ENCODE assay signal across 20 mouse cellular contexts in the genomic region with DNA sequence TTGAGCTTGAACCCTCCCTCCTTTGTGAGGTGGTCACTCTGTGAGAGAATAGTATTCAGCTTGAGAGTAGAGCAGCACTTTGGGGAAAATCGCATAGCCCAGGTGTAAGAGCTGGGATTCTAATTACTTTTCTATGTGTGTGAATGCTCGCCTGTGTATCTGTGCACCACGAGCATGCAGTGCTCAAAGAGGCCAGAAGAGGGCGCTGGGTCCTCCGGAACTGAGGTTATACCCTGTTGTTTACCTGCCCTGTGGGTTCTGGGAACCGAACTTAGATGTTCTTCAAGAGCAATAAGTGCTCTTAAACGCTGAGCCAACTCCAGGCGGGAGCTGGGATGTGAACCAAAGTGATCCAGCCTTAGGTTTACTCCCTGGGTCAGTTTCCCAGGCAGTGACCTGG. TPM values are rescaled to one million over a fixed set of nuclear protein-coding genes. Genes with fewer than 3 reads are reported as not detected.
A peak's percentile ranks its signal among the peaks of the same experiment; 100 is the strongest.
DNase-seq lines count a peak whose midpoint lies in the region; ATAC-seq and TF ChIP-seq lines count a peak whose summit lies in the region.
"Had no signal": no experiment of that assay in that cellular context is flagged by ENCODE, and none has a peak within 500 bp of the region (broad histone marks: within the 10 kb centered on the region; RNA-seq: fewer than 3 reads in every experiment).

No protein-coding gene starts in this region.

- H3K4me3 ChIP-seq in liver, postnatal 0 days (ENCODE audit: low read depth, low read length) = no peak overlapping the region
- no peak overlapping the region for H3K4me3 ChIP-seq in liver, embryonic 12.5 days
- no peak overlapping the region for H3K4me3 ChIP-seq in ES-Bruce4 (ENCODE audit: low read depth, low read length)
- no peak overlapping the region for H3K4me3 ChIP-seq in stomach, postnatal 0 days (ENCODE audit: low read depth, low read length)
- H3K4me3 ChIP-seq: forebrain, embryonic 12.5 days; heart, embryonic 15.5 days; limb, embryonic 13.5 days; megakaryocyte, embryonic 14.5 days; midbrain, embryonic 15.5 days had no signal

- no peak overlapping the region for H3K9ac ChIP-seq in liver, postnatal 0 days (replicated peaks)
- H3K9ac ChIP-seq in liver, embryonic 12.5 days = no peak overlapping the region
- H3K9ac ChIP-seq in ES-Bruce4 (ENCODE audit: low read depth, poor library complexity, severe bottlenecking) = no peak overlapping the region
- no peak overlapping the region for H3K9ac ChIP-seq in stomach, postnatal 0 days (ENCODE audit: low read length)
- H3K9ac ChIP-seq: forebrain, embryonic 12.5 days; heart, embryonic 15.5 days; limb, embryonic 13.5 days; midbrain, embryonic 15.5 days had no signal

- TF ChIP-seq EP300 in liver, postnatal 0 days (IDR thresholded peaks at IDR 0.05; ENCODE audit: low read depth) = no peak
- TF ChIP-seq EP300 in ES-Bruce4 (IDR thresholded peaks at IDR 0.05; ENCODE audit: insufficient read depth, low read depth, low read length) = no peak
- TF ChIP-seq EP300 in stomach, postnatal 0 days (optimal IDR thresholded peaks at IDR 0.05) = no peak

- ATAC-seq in liver, postnatal 0 days = no peak
- ATAC-seq in liver, embryonic 12.5 days = no peak
- ATAC-seq in stomach, postnatal 0 days (ENCODE audit: low FRiP score, low TSS enrichment) = no peak
- ATAC-seq: hindbrain, embryonic 16.5 days; midbrain, embryonic 15.5 days had no signal

- DNase-seq in liver, postnatal 0 days = no peak
- peak; percentile 78 for DNase-seq in R1 (ENCODE audit: low read depth, low spot score)
- no peak for DNase-seq in stomach, postnatal 0 days (ENCODE audit: low spot score)
- DNase-seq in heart, adult 18-20 months = no peak
- no peak for DNase-seq in embryo, embryonic 10.5 days (ENCODE audit: low spot score)
- DNase-seq: adrenal gland, adult 2 months; cerebellum, adult 9-10 months; kidney, adult 8-10 months; layer of hippocampus, postnatal 36 days; right cerebral cortex, postnatal 25 days; thymus, postnatal 36 days had no signal

- no peaks in the 10 kb centered on the region for H3K27me3 ChIP-seq in liver, postnatal 0 days (ENCODE audit: insufficient read depth, low read length)
- no peaks in the 10 kb centered on the region; the same call in 1 of the 2 replicates for H3K27me3 ChIP-seq in liver, embryonic 12.5 days (replicated peaks)
- no peaks in the 10 kb centered on the region for H3K27me3 ChIP-seq in ES-Bruce4 (ENCODE audit: control insufficient read depth, insufficient read depth, low read length, poor library complexity, severe bottlenecking)
- no peaks in the 10 kb centered on the region for H3K27me3 ChIP-seq in stomach, postnatal 0 days (ENCODE audit: control insufficient read depth, insufficient read depth, low read length)
- H3K27me3 ChIP-seq: forebrain, embryonic 12.5 days; heart, embryonic 15.5 days; limb, embryonic 13.5 days; midbrain, embryonic 15.5 days had no signal

- WGBS in liver, postnatal 0 days (ENCODE audit: insufficient replicate concordance) = 76% methylated on average over 8 of the region's 8 CpGs
- WGBS in liver, embryonic 12.5 days (ENCODE audit: insufficient replicate concordance) = 69% methylated on average over 8 of the region's 8 CpGs
- WGBS in stomach, postnatal 0 days = 81% methylated on average over 8 of the region's 8 CpGs

- 0 out of 2 replicates have a peak, but pooled peaks cover 7% of the 10 kb centered on the region for H3K9me3 ChIP-seq in liver, postnatal 0 days (ENCODE audit: low read length)
- H3K9me3 ChIP-seq in liver, embryonic 12.5 days (replicated peaks) = peaks cover 15% of the 10 kb centered on the region
- H3K9me3 ChIP-seq in ES-Bruce4 (replicated peaks; ENCODE audit: control insufficient read depth, insufficient read depth, low read length, poor library complexity, severe bottlenecking) = peaks cover 4% of the 10 kb centered on the region; the same call in 1 of the 2 replicates
- no peaks in the 10 kb centered on the region for H3K9me3 ChIP-seq in stomach, postnatal 0 days (ENCODE audit: control insufficient read depth, low read length)
- H3K9me3 ChIP-seq: heart, embryonic 15.5 days; limb, embryonic 13.5 days; midbrain, embryonic 15.5 days had no signal

- no peak for TF ChIP-seq POLR2A in ES-Bruce4 (IDR thresholded peaks at IDR 0.05; ENCODE audit: insufficient read depth, low read length)

- H3K4me1 ChIP-seq in liver, postnatal 0 days (ENCODE audit: insufficient read depth) = no peaks in the 10 kb centered on the region
- H3K4me1 ChIP-seq in liver, embryonic 12.5 days = no peaks in the 10 kb centered on the region
- H3K4me1 ChIP-seq in ES-Bruce4 (ENCODE audit: control insufficient read depth, insufficient read depth, low read length) = no peaks in the 10 kb centered on the region
- no peaks in the 10 kb centered on the region for H3K4me1 ChIP-seq in stomach, postnatal 0 days (replicated peaks; ENCODE audit: control insufficient read depth, insufficient read depth)
- H3K4me1 ChIP-seq: forebrain, embryonic 12.5 days; heart, embryonic 15.5 days; midbrain, embryonic 15.5 days had no signal

- no peaks in the 10 kb centered on the region for H3K36me3 ChIP-seq in liver, postnatal 0 days (replicated peaks; ENCODE audit: insufficient read depth, low read length)
- no peaks in the 10 kb centered on the region for H3K36me3 ChIP-seq in liver, embryonic 12.5 days
- H3K36me3 ChIP-seq in ES-Bruce4 (ENCODE audit: control insufficient read depth, insufficient read depth, low read length, poor library complexity, severe bottlenecking) = no peaks in the 10 kb centered on the region
- H3K36me3 ChIP-seq in stomach, postnatal 0 days (ENCODE audit: control insufficient read depth, insufficient read depth, low read length) = no peaks in the 10 kb centered on the region
- H3K36me3 ChIP-seq: forebrain, embryonic 12.5 days; G1E; heart, embryonic 15.5 days; limb, embryonic 13.5 days; midbrain, embryonic 15.5 days had no signal

- TF ChIP-seq CTCF in liver, postnatal 0 days (IDR thresholded peaks at IDR 0.05; ENCODE audit: low read depth) = peak; percentile 37
- TF ChIP-seq CTCF in ES-Bruce4 (IDR thresholded peaks at IDR 0.05; ENCODE audit: low read depth, low read length) = peak; percentile 27
- 0 out of 2 replicates have a peak, but pooled peaks have one; percentile 18 for TF ChIP-seq CTCF in stomach, postnatal 0 days (IDR thresholded peaks at IDR 0.05; ENCODE audit: low read depth)

- H3K27ac ChIP-seq in liver, postnatal 0 days (ENCODE audit: low read depth) = no peak overlapping the region
- no peak overlapping the region for H3K27ac ChIP-seq in liver, embryonic 12.5 days
- no peak overlapping the region for H3K27ac ChIP-seq in ES-Bruce4 (ENCODE audit: insufficient read depth, low read length)
- H3K27ac ChIP-seq in stomach, postnatal 0 days (replicated peaks) = no peak overlapping the region
- H3K27ac ChIP-seq: forebrain, embryonic 12.5 days; heart, embryonic 15.5 days; limb, embryonic 13.5 days; midbrain, embryonic 15.5 days had no signal

- no peak overlapping the region for H3K4me2 ChIP-seq in liver, postnatal 0 days (ENCODE audit: low read depth, low read length)
- no peak overlapping the region for H3K4me2 ChIP-seq in liver, embryonic 12.5 days
- no peak overlapping the region for H3K4me2 ChIP-seq in stomach, postnatal 0 days (replicated peaks; ENCODE audit: low read depth)
- H3K4me2 ChIP-seq: forebrain, embryonic 12.5 days; heart, embryonic 15.5 days; limb, embryonic 13.5 days; midbrain, embryonic 15.5 days had no signal

RNA-seq across cellular contexts. Expression of a gene that starts 31.7 kb away (rescaled TPM):
- polyA plus RNA-seq in liver, postnatal 0 days (2015; fragmentation: Nextera tagmentation; extraction: Ambion mirVana) = 3.2 and 3.3 TPM in 2 replicates
- polyA plus RNA-seq in liver, embryonic 12.5 days (2016; fragmentation: Nextera tagmentation; extraction: Ambion mirVana) = 4.3 TPM in 2 replicates
- polyA plus RNA-seq in ES-Bruce4 (2011; ENCODE audit: insufficient read depth, insufficient read length, low read depth, missing spikeins) = 19.9 and 20.3 TPM in 2 replicates
- 7.1 and 7.5 TPM in 2 replicates for polyA plus RNA-seq in stomach, postnatal 0 days (2015; fragmentation: Nextera tagmentation; extraction: Ambion mirVana)
- total RNA-seq in heart, adult 18-20 months (2021) = 100 to 1,000 TPM; 310 to 331 TPM

RNA-seq across cellular contexts. Expression of a gene that starts 32.0 kb away (rescaled TPM):
- polyA plus RNA-seq in liver, postnatal 0 days (2015; fragmentation: Nextera tagmentation; extraction: Ambion mirVana) = 28.2 and 29.5 TPM in 2 replicates
- 71.4 TPM in 2 replicates for polyA plus RNA-seq in liver, embryonic 12.5 days (2016; fragmentation: Nextera tagmentation; extraction: Ambion mirVana)
- 48.9 and 51.2 TPM in 2 replicates for polyA plus RNA-seq in ES-Bruce4 (2011; ENCODE audit: insufficient read depth, insufficient read length, low read depth, missing spikeins)
- polyA plus RNA-seq in stomach, postnatal 0 days (2015; fragmentation: Nextera tagmentation; extraction: Ambion mirVana) = 62.5 and 66.2 TPM in 2 replicates
- 10 to 100 TPM; 68.6 to 73.4 TPM for total RNA-seq in heart, adult 18-20 months (2021)
